Mouse (Mus musculus): ENCODE measurements around the gene Ccer1.

GRCm38 (mm10) chr10:97659489-97659888 lies 33.4 kb upstream of the Ccer1 start:
- no peak for TF ChIP-seq CTCF (IDR thresholded peaks at IDR 0.05; ENCODE audit: control insufficient read depth, insufficient read depth, low read length)
- TF ChIP-seq POLR2A (IDR thresholded peaks at IDR 0.05; ENCODE audit: borderline replicate concordance, control insufficient read depth, low read depth, low read length) = no peak
